Mouse (Mus musculus): ENCODE results near the gene Tmem117.

Gene Tmem117

GRCm38 (mm10) chr15:94628830-94629601 is at the start of gene Tmem117:
Gene Tmem117 (plus strand): TSS chr15:94629232.
- no peak for TF ChIP-seq GATA4 (IDR thresholded peaks at IDR 0.05; ENCODE audit: insufficient replicate concordance, low read length)

DNA sequence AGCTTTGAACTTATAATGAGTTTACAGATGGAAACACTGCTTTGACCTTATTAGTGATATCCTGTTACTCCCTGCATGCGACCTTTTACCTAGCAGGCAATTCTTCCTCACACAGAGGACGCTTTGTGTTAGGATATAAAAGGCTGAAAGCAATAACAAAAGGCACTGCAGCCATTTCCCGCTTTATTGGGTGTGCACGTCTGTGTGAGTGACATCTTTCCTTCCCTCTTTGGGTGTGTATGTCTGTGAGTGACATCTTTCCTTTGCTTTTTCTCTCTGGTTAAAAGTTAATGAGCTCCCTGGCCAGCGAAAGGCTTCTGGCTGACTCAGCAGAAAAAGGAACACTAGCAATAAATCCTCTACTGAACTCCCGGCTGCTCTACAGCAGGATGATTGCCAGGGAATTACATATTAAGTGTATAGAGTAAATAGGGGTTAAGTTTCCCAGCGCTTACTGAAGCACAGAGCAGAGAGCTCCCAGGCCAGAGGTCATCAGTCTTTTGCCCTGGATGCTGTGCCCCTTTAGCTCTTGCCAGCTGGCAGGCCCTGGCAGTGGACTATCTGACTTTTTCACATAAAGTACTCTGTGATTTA is 46.9 kb upstream of the Tmem117 start:
- no peak for TF ChIP-seq GATA4 (IDR thresholded peaks at IDR 0.05; ENCODE audit: insufficient replicate concordance, low read length)

DNA sequence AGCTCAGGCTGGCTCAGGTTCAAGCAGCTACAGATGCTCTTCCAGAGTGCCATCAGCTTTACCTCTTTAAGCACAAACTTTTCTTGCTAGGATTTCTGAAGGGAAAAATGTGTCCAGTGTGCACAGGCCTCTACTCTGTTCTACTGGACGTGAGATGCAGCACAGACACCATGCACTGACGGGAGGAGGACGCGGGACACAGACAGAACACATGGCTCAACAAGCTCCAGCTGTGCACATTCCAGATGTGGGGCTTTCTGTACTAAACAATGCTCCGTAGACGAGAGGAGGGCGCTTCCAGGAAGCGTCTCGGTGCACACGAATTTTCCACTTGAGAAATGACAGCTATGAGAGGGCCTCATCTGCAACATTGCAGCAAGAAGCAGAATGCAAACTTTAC is 45.9 kb upstream of the Tmem117 start:
- no peak for TF ChIP-seq GATA4 (IDR thresholded peaks at IDR 0.05; ENCODE audit: insufficient replicate concordance, low read length)

DNA sequence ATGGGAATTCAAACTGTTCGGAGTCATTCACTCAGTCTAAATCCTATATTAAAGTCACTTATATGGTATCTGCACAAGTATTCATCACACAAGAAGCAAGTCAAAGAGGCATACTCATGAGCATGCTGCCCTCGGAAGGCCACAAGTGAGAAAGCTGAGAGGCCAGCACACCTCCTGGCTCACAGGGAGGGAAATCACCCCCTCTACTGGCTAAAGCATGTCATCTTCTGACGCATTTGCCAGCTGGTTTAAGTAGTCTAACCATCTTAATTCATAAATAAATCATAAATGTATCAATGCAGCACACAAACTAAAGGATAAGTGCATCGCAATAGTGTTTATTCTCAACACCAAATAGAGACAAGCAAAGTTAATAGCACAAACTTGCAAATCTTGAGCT is 44.3 kb upstream of the Tmem117 start:
- no peak for TF ChIP-seq GATA4 (IDR thresholded peaks at IDR 0.05; ENCODE audit: insufficient replicate concordance, low read length)

- TF ChIP-seq GATA4 (IDR thresholded peaks at IDR 0.05; ENCODE audit: insufficient replicate concordance, low read length): no peak
Measured at GRCm38 (mm10) chr15:94587826-94588715, 41.0 kb upstream of the Tmem117 start.

- no peak; the same call in 1 of the 2 replicates for TF ChIP-seq GATA4 (IDR thresholded peaks at IDR 0.05; ENCODE audit: insufficient replicate concordance, low read length)
Measured at GRCm38 (mm10) chr15:94589219-94590075, 39.6 kb upstream of the Tmem117 start, which contains the start of gene Twf1. Gene Twf1 (minus strand): TSS chr15:94589889.

DNA sequence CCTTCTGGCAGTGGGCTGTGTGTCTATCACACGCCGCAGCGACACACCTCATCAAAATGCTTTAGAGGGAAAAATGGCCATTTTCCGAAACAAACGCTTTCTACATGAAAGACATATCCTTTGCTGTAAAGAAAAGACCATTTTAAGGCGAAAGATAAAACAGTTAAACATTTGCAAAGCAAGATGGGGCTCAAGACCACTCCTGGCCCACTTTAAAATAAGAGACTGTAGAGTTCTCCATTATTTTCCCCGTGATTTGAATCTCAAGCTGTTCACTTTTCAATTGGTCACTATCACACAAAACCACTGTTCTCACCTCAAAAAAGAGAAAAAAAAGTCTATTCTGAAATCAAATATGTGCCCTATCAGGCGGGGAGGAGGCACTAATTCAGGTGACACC is 38.9 kb upstream of the Tmem117 start:
- no peak for TF ChIP-seq GATA4 (IDR thresholded peaks at IDR 0.05; ENCODE audit: insufficient replicate concordance, low read length)

DNA sequence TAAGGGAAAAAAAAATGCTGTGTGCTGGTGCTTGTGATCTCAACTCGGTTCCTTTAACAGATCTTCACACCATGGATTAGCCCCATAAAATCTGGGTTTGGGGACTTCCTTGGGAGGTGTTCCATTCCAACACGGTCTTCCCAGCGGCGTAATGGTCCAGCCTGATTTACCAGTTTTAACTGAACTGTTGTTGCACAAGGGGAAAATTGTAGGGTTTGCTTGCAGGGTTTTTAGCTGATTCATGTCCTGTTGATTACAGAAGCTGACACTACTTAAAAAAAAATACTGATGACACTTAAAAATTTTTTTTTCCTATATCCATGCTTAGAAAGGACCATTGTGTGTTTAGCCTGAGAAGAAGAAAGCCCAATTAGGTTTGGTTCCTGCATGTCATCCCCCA is 37.7 kb upstream of the Tmem117 start:
- no peak for TF ChIP-seq GATA4 (IDR thresholded peaks at IDR 0.05; ENCODE audit: insufficient replicate concordance, low read length)

DNA sequence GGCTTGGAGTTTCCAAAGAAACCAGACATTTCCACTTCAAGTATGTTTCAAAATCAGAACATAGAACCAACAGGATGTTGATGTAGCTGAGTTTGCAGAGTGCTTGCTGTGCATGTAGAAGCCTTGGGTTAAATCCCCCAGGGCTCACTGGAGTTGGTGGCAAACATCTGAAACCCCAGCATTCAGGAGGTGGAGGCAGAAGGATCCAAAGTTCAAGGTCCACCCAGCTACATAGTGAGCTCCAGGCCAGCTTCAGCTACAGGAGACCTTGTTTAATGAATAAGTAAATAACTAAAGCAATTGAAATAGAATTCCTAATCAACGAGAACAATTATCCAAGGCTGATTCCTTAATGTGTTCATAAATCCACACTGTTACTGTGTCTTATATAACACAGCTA is 35.4 kb upstream of the Tmem117 start:
- no peak for TF ChIP-seq GATA4 (IDR thresholded peaks at IDR 0.05; ENCODE audit: insufficient replicate concordance, low read length)

DNA sequence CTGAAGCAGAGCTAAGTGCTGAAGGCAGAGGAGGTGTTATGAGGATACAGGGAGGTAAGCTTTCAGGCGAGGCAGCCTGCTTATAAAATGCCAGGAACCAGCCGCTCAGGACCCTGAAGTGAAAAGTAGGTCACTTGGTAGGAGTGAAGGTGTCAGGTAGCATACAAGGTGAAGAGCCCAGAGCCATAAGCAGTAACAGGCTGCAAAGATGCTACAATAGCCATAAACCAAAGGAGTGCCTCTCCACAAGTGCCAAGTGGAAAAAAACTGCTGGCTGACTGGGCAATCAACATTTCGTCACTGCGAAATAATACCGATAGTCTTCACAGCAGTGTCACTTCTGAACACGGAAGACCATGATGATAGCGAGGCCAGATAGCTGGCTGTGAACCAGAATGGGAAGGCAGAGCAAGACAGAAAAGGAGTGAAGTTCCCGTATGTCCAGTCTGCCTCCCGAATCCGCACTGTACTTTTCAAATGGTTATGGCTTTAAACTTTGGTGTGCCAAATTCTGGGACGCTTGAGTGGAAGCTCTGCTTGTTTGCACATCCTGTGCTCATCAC is 28.8 kb upstream of the Tmem117 start:
- TF ChIP-seq GATA4 (IDR thresholded peaks at IDR 0.05; ENCODE audit: insufficient replicate concordance, low read length): no peak

- TF ChIP-seq GATA4 (IDR thresholded peaks at IDR 0.05; ENCODE audit: insufficient replicate concordance, low read length): no peak
Measured at GRCm38 (mm10) chr15:94601339-94601738, 27.7 kb upstream of the Tmem117 start.

- TF ChIP-seq GATA4 (IDR thresholded peaks at IDR 0.05; ENCODE audit: insufficient replicate concordance, low read length): no peak
Measured at GRCm38 (mm10) chr15:94602441-94602840, 26.6 kb upstream of the Tmem117 start.

DNA sequence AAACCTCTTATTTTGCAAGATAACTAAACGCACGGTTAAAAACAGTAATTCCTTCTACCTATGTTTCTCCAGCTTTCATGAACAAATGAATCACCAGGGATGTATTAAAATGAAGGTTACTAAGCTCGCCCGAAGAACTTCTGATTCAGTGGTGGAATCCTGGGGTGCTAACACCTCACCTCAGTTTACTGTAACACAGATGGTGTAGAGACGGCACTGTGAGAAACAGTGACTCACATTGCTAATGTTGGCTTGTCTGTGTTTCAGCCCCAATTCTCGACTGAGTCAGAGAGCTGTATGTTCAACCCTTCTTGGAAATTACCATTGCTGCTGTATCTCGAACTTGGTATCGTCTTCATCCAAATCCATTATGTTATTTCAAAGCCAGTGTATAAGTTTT is 21.3 kb upstream of the Tmem117 start:
- TF ChIP-seq GATA4 (IDR thresholded peaks at IDR 0.05; ENCODE audit: insufficient replicate concordance, low read length): no peak

DNA sequence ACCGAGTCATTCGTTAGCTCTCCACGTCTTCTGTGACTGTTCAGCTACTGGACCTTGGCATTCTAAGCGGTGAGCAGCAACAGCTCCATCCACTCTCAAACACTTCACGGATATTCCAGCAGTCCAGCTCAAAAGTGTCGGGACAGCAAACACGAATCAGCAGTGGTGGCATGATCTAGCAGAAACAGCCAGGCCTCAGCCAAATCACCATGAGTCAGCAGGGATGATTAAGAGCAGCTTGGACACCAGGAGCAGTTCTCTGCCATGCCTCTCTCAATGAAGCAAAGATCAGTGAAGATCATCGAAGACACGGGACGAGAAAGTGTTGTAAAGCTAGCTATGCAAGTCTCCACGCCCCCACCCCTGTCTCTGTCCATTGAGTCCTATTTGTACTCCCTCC is 13.0 kb upstream of the Tmem117 start:
- no peak for TF ChIP-seq GATA4 (IDR thresholded peaks at IDR 0.05; ENCODE audit: insufficient replicate concordance, low read length)
